Mouse (Mus musculus) C3H10T1/2 (cell line): Measurements from ENCODE around the gene Vmn1r130. TPM values are rescaled to one million over a fixed set of nuclear protein-coding genes. Genes with fewer than 3 reads are reported as not detected.

Experiments
- polyA plus RNA-seq, 2 experiments: library from polyadenylated mRNA; unstranded; fragments of >200 nt; fragmentation: generic; extraction: Trizol; gene quantifications; one replicate each; pipeline ENCODE4 v1.2.1; 2012; ENCODE audit warnings: missing spikeins in 2 of 2

Gene Vmn1r130
- polyA plus RNA-seq = not detected

DNA sequence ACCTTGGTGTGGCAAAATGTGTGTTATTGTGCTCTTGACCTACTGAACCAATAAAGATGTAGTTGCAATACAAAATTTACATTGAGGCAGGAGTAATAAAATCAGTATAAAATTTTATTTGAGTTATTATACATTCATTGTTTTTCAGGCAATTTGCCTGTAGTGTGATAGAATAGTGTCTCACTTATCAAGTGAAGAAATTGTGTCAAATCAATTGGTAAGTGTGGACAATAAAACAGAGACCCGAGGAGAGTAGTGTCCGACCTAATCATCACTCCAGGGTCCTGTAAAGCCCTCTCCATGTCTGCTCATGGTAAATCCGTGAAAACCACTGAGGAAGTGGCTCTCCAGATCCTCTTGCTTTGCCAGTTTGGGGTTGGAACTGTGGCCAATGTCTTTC lies at the start of gene Vmn1r130:
TSS of gene Vmn1r130 (plus strand) at position 301 of the 400 bp plus-strand sequence.

DNA sequence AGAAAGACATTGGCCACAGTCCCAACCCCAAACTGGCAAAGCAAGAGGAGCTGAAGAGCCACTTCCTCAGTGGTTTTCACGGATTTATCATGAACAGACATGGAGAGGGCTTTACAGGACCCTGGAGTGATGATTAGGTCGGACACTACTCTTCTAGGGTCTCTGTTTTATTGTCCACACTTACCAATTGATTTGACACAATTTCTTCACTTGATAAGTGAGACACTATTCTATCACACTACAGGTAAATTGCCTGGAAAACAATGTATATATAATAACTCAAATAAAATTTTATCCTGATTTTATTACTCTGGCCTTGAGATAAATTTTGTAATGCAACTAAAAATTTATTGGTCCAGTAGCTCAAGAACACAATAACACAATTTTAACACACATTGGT lies 34.4 kb downstream of the Vmn1r130 start, which contains the start of gene Vmn1r131:
TSS of gene Vmn1r131 (minus strand) at position 101 of the 400 bp plus-strand sequence.

Other genes with a start within 250 kb of the Vmn1r130 start
- not detected for gene Vmn1r125, start 239.6 kb upstream of the Vmn1r130 start, polyA plus RNA-seq
- gene Vmn1r126, start 210.3 kb upstream of the Vmn1r130 start, polyA plus RNA-seq = not detected
- gene Vmn1r127, start 191.9 kb upstream of the Vmn1r130 start, polyA plus RNA-seq = not detected
- gene Vmn1r128, start 162.4 kb upstream of the Vmn1r130 start, polyA plus RNA-seq = not detected
- gene Vmn1r129, start 150.5 kb upstream of the Vmn1r130 start, polyA plus RNA-seq = not detected
- gene Gm6882, start 79.0 kb upstream of the Vmn1r130 start, polyA plus RNA-seq = not detected
- gene Vmn1r131, start 34.3 kb downstream of the Vmn1r130 start, polyA plus RNA-seq = not detected
- gene Vmn1r132, start 102.3 kb downstream of the Vmn1r130 start, polyA plus RNA-seq = not detected
- not detected for gene Gm4175, start 249.7 kb downstream of the Vmn1r130 start, polyA plus RNA-seq